Mouse (Mus musculus) lung, embryonic 15.5 days (tissue): ENCODE measurements around the gene Adamts12. TPM values are rescaled to one million over a fixed set of nuclear protein-coding genes. Genes with fewer than 3 reads are reported as not detected.
A peak's percentile ranks its signal among the peaks of the same experiment; 100 is the strongest.

ENCODE experiments used
- ATAC-seq: fragments of 200-750 bp; cut with Nextera tagmentation; 2 replicates; pipeline ENCODE4 v1.8.0; 2017; ENCODE audit warnings: moderate number of reproducible peaks, borderline replicate concordance; ENCODE audit not compliant: low FRiP score, low TSS enrichment; ENCODE audit errors: extremely low read depth
- H3K27ac ChIP-seq: fragments of 300-500 bp; sonication (generic); 2 replicates; pipeline ENCODE4 v1.5.1; 2015; ENCODE audit warnings: moderate library complexity, mild to moderate bottlenecking, inconsistent platforms
- H3K27me3 ChIP-seq: fragments of 300-500 bp; sonication (generic); 2 replicates; pipeline ENCODE4 v1.6.1; 2015; ENCODE audit warnings: inconsistent platforms
- H3K36me3 ChIP-seq: fragments of 300-500 bp; sonication (generic); 2 replicates; pipeline ENCODE4 v1.6.1; 2015; ENCODE audit warnings: inconsistent platforms
- H3K4me1 ChIP-seq: fragments of 300-500 bp; sonication (generic); 2 replicates; pipeline ENCODE4 v1.6.1; 2015; ENCODE audit warnings: inconsistent platforms
- H3K4me2 ChIP-seq: fragments of 300-500 bp; sonication (generic); 2 replicates; pipeline ENCODE4 v1.6.1; 2015; ENCODE audit warnings: inconsistent platforms, mild to moderate bottlenecking, moderate library complexity
- H3K4me3 ChIP-seq: fragments of 300-500 bp; sonication (generic); 2 replicates; pipeline ENCODE4 v1.5.1; 2015; ENCODE audit warnings: mild to moderate bottlenecking, inconsistent platforms
- H3K9ac ChIP-seq: fragments of 300-500 bp; sonication (generic); 2 replicates; pipeline ENCODE4 v1.6.1; 2015; ENCODE audit warnings: inconsistent platforms
- H3K9me3 ChIP-seq: fragments of 300-500 bp; sonication (generic); 2 replicates; pipeline ENCODE4 v1.6.1; 2016; ENCODE audit warnings: inconsistent platforms
- WGBS: fragments of 180-500 bp; shearing (Covaris S2); methylation state at CpG from one replicate; pipeline ENCODE4 v1.1.7; 2015; 5-methylcytosine and 5-hydroxymethylcytosine counted together
- polyA plus RNA-seq: library from polyadenylated mRNA; unstranded; fragments of >200 nt; fragmentation: Nextera tagmentation; extraction: Ambion mirVana; gene quantifications from 2 replicates; pipeline ENCODE4 v1.2.1, GENCODE M21; 2015

The Adamts12 gene
- polyA plus RNA-seq, 1 experiment from 2014 or later: 4.1 TPM

GRCm38 (mm10) chr15:11118371-11118770 is 53.8 kb downstream of the Adamts12 start:
- H3K4me3 ChIP-seq: no peak overlapping the region
- peaks cover 11% of the 10 kb centered on the region; the same call in 1 of the 2 replicates for H3K4me1 ChIP-seq
- no peak overlapping the region for H3K4me2 ChIP-seq
- no peak overlapping the region for H3K9ac ChIP-seq
- no peaks in the 10 kb centered on the region for H3K9me3 ChIP-seq
- no peak overlapping the region for H3K27ac ChIP-seq
- no peak for ATAC-seq
- H3K36me3 ChIP-seq: no peaks in the 10 kb centered on the region
- H3K27me3 ChIP-seq: no peaks in the 10 kb centered on the region

GRCm38 (mm10) chr15:11121721-11122120 is 57.1 kb downstream of the Adamts12 start:
- H3K4me1 ChIP-seq: no peaks in the 10 kb centered on the region
- no peak overlapping the region for H3K4me3 ChIP-seq
- H3K27me3 ChIP-seq: no peaks in the 10 kb centered on the region
- 52% methylated on average over 1 of the region's 1 CpGs for WGBS
- no peak overlapping the region for H3K9ac ChIP-seq
- H3K36me3 ChIP-seq: no peaks in the 10 kb centered on the region
- no peaks in the 10 kb centered on the region for H3K9me3 ChIP-seq
- ATAC-seq: no peak
- H3K4me2 ChIP-seq: no peak overlapping the region
- H3K27ac ChIP-seq: no peak overlapping the region

GRCm38 (mm10) chr15:11125361-11125760 is 60.8 kb downstream of the Adamts12 start:
- Histone ChIP-seq H3K27me3 (no peaks in the 10 kb centered on the region), H3K36me3 (no peaks in the 10 kb centered on the region), H3K27ac (no peak overlapping the region), H3K4me3 (no peak overlapping the region), H3K9ac (no peak overlapping the region), H3K9me3 (no peaks in the 10 kb centered on the region), H3K4me1 (no peaks in the 10 kb centered on the region), H3K4me2 (no peak overlapping the region)
- ATAC-seq: no peak

- WGBS: 49% methylated on average over 6 of the region's 6 CpGs
- Histone ChIP-seq H3K4me3 (no peak overlapping the region), H3K36me3 (no peaks in the 10 kb centered on the region), H3K9ac (no peak overlapping the region), H3K27ac (no peak overlapping the region), H3K9me3 (no peaks in the 10 kb centered on the region), H3K27me3 (no peaks in the 10 kb centered on the region), H3K4me1 (no peaks in the 10 kb centered on the region), H3K4me2 (no peak overlapping the region)
- no peak for ATAC-seq
Measured at GRCm38 (mm10) chr15:11128457-11128856, 63.9 kb downstream of the Adamts12 start.

- WGBS: 75% methylated on average over 5 of the region's 5 CpGs
- no peak for ATAC-seq
Measured at GRCm38 (mm10) chr15:11132586-11133558, 68.3 kb downstream of the Adamts12 start.

GRCm38 (mm10) chr15:11145581-11145980 is 81.0 kb downstream of the Adamts12 start:
- Histone ChIP-seq H3K4me1 (no peaks in the 10 kb centered on the region), H3K4me2 (no peak overlapping the region), H3K4me3 (no peak overlapping the region), H3K36me3 (no peaks in the 10 kb centered on the region), H3K9ac (no peak overlapping the region), H3K9me3 (no peaks in the 10 kb centered on the region), H3K27me3 (no peaks in the 10 kb centered on the region), H3K27ac (no peak overlapping the region)
- ATAC-seq: no peak
- 30% methylated on average over 3 of the region's 3 CpGs for WGBS

More at GRCm38 (mm10) chr15:11132586-11133558, 68.3 kb downstream of the Adamts12 start:
- no peak overlapping the region for H3K4me2 ChIP-seq
- no peaks in the 10 kb centered on the region for H3K27me3 ChIP-seq
- H3K4me3 ChIP-seq: no peak overlapping the region
- no peaks in the 10 kb centered on the region for H3K36me3 ChIP-seq
- no peak overlapping the region for H3K9ac ChIP-seq
- H3K27ac ChIP-seq: no peak overlapping the region
- H3K9me3 ChIP-seq: no peaks in the 10 kb centered on the region
- H3K4me1 ChIP-seq: no peaks in the 10 kb centered on the region

GRCm38 (mm10) chr15:11159386-11159785 is 94.8 kb downstream of the Adamts12 start:
- Histone ChIP-seq H3K36me3 (no peaks in the 10 kb centered on the region), H3K9ac (no peak overlapping the region), H3K4me2 (no peak overlapping the region), H3K4me1 (0 out of 2 replicates have a peak, but pooled peaks cover 7% of the 10 kb centered on the region), H3K9me3 (no peaks in the 10 kb centered on the region), H3K27ac (no peak overlapping the region), H3K4me3 (no peak overlapping the region), H3K27me3 (no peaks in the 10 kb centered on the region)
- WGBS: 51% methylated on average over 6 of the region's 6 CpGs
- no peak for ATAC-seq

GRCm38 (mm10) chr15:11160759-11161158 is 96.2 kb downstream of the Adamts12 start:
- Histone ChIP-seq H3K9me3 (no peaks in the 10 kb centered on the region), H3K9ac (no peak overlapping the region), H3K27ac (no peak overlapping the region), H3K4me3 (no peak overlapping the region), H3K4me2 (no peak overlapping the region), H3K36me3 (no peaks in the 10 kb centered on the region), H3K27me3 (no peaks in the 10 kb centered on the region), H3K4me1 (peaks cover 7% of the 10 kb centered on the region; the same call in 1 of the 2 replicates)
- 28% methylated on average over 2 of the region's 2 CpGs for WGBS
- ATAC-seq: no peak

GRCm38 (mm10) chr15:11165883-11166282 is 101.3 kb downstream of the Adamts12 start:
- whole genome bisulfite sequencing: 28% methylated on average over 3 of the region's 3 CpGs
- peaks cover 6% of the 10 kb centered on the region; the same call in 1 of the 2 replicates for H3K4me1 ChIP-seq
- no peaks in the 10 kb centered on the region for H3K36me3 ChIP-seq
- no peak for ATAC-seq
- H3K4me3 ChIP-seq: no peak overlapping the region
- no peaks in the 10 kb centered on the region for H3K9me3 ChIP-seq
- H3K27ac ChIP-seq: no peak overlapping the region
- H3K27me3 ChIP-seq: no peaks in the 10 kb centered on the region
- H3K4me2 ChIP-seq: no peak overlapping the region
- no peak overlapping the region for H3K9ac ChIP-seq

- H3K4me2 ChIP-seq: no peak overlapping the region
- ATAC-seq: peak; percentile 62
- 69% methylated on average over 7 of the region's 7 CpGs for WGBS
- no peak overlapping the region for H3K9ac ChIP-seq
- H3K4me1 ChIP-seq: 0 out of 2 replicates have a peak, but pooled peaks cover under 1% of the 10 kb centered on the region
- H3K27ac ChIP-seq: no peak overlapping the region
- no peaks in the 10 kb centered on the region for H3K9me3 ChIP-seq
- H3K27me3 ChIP-seq: no peaks in the 10 kb centered on the region
- H3K36me3 ChIP-seq: no peaks in the 10 kb centered on the region
- H3K4me3 ChIP-seq: no peak overlapping the region
Measured at GRCm38 (mm10) chr15:11173884-11174470, 109.4 kb downstream of the Adamts12 start.

GRCm38 (mm10) chr15:11174842-11175241 is 110.3 kb downstream of the Adamts12 start:
- Histone ChIP-seq H3K27ac (no peak overlapping the region), H3K9me3 (no peaks in the 10 kb centered on the region), H3K36me3 (no peaks in the 10 kb centered on the region), H3K4me1 (no peaks in the 10 kb centered on the region), H3K4me3 (no peak overlapping the region), H3K4me2 (no peak overlapping the region), H3K27me3 (no peaks in the 10 kb centered on the region), H3K9ac (no peak overlapping the region)
- WGBS: 77% methylated on average over 13 of the region's 13 CpGs
- ATAC-seq: no peak

- H3K36me3 ChIP-seq: no peaks in the 10 kb centered on the region
- 55% methylated on average over 9 of the region's 9 CpGs for WGBS
- ATAC-seq: no peak
- no peak overlapping the region for H3K4me2 ChIP-seq
- H3K9me3 ChIP-seq: no peaks in the 10 kb centered on the region
- H3K27ac ChIP-seq: no peak overlapping the region
- H3K4me3 ChIP-seq: no peak overlapping the region
- no peak overlapping the region for H3K9ac ChIP-seq
- H3K4me1 ChIP-seq: no peaks in the 10 kb centered on the region
- H3K27me3 ChIP-seq: no peaks in the 10 kb centered on the region
Measured at GRCm38 (mm10) chr15:11177448-11177847, 112.9 kb downstream of the Adamts12 start.
